Mouse (Mus musculus) CD4-positive, CD25-positive, alpha-beta regulatory T cell, adult 2 months (primary cell): ENCODE data around the gene 6030468B19Rik.
"Not testable (repeated sequence)": the region's sequence is repeated elsewhere in the genome, so short reads cannot be mapped to it uniquely, and the experiment has no call there.

Experiments
- DNase-seq: peaks from one replicate; pipeline ENCODE4 v3.0.0-alpha.2; 2012; ENCODE audit warnings: low read depth, low spot score

Gene 6030468B19Rik

GRCm38 (mm10) chr11:117778851-117779433 is 18.5 kb upstream of the 6030468B19Rik start:
- peak; percentile 41 for DNase-seq

DNA sequence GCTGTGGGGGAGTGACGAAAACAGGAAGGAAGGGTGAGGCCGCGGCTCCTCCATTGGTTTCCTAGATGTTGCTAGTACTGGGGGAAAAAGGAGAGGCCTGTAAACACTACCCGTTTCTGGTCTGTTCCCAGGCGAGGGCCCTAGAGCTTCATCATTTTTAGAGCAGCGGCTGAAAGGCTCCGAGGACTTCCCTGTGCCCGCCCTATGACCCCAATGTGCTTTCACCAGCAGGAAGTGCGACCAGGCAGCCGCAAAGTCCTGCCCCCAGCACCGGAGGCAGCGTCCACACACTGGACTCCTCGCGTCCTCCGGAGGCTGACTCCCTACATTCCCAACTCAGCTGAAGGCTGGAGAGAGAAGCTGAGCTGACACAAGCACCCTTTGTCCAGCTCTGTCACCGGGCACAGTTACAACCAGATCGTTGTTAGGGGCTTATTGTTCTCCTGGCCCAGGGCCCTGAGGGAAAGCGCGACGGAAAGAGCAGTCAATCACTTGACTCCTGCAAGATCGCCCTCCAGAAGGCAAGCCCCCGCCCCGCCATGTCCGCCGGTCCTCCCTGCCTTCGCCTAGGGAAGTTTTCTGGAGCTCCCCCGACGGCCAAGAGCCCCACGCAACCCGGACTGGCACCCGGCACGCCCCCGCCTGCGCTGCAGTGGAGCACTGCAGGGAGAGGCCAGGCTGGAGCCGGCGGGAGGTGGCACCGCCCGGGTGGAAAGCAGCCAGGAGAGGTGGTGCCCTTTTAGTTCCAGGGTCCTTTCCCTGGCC is 17.8 kb upstream of the 6030468B19Rik start:
- peak; percentile 56 for DNase-seq

DNA sequence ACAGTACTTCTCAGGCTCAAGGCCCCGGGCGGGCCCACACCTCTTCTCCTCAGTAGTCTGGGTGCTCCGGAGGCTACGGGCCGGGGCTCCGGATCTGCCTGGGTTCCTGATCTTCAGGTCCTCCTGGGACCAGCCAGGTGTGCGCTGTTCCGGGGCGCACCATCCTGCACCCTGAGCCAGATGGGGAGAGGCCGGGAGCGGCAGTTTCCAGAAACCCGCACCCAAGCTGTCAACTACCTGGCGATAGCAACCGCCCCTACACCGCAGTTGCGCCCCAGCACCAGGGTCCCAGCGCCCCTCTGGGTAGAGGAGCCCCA is 17.3 kb upstream of the 6030468B19Rik start:
- no peak for DNase-seq

- DNase-seq, result peak; percentile 98
Measured at GRCm38 (mm10) chr11:117780582-117781111, 16.8 kb upstream of the 6030468B19Rik start.

DNA sequence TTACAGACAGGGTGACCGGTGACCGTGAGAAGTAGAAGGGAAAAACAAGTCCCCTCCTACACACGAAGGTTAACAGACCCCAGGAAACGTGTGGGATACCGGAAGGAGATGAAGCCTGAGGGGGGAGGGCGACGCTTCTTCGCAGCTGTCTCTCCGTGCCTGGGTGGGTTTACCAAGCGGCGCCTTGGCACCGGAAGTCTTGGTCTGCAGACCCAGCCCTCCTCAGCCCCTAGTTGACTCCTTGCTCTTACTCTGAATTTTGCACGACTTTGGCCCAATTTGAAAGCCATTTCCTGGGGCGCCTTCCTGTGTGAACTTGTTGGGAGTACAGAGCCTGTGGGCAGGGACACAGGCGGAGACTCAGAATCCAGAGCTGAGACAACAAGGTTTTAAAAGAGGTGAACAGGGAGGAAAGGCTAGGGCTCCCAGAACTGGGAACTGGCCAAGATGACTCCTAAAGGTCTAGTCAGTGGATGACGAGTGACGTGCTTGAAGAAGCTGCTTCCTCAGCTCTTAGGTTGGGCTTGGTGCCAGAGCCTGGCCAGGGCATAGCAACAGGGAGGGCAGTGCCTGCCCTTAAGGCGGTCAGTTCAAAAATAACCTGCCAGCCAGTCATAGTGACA is 16.1 kb upstream of the 6030468B19Rik start:
- peak; percentile 78 for DNase-seq

DNA sequence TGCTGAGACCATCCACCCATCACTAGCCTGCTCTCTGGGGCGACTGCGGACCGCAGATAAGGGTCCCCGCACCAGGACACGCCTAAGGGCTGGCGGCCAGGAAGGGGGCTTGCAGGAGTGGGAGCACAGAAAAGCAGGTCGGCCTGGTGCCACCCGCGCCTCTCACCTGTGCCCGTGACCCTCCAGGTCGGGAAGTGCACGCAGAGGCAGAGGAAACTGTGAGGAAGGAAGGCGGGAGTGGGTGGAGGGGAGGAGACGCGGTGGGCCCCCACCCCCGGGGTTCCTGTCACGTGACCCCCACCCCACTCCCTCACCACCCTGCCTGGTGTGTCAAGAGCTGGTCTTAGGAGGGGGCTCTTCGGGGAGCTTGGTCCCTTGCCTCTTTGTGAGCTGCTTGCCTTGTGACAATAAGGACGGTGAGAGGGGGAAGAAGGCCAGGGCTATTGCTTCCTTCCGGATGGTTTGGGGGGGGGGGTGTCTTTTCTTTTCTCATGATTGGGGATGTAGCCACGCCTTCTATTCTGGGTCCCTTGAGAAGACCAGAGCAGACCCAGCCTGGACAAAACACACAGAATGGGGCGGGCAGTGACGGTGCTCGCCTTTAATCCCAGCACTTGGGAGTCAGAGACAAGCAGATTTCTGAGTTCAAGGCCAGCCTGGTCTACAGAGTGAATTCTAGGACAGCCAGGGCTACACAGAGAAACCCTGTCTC is 15.3 kb upstream of the 6030468B19Rik start, which contains the start of the genes Tmc8 and Tmc6:
TSS of gene Tmc8 (plus strand) at position 84 of the 712 bp plus-strand sequence.
TSS of gene Tmc6 (minus strand) at position 206 of the 712 bp plus-strand sequence.
- DNase-seq, result peak; percentile 91

- no peak for DNase-seq
Measured at GRCm38 (mm10) chr11:117782705-117783034, 14.8 kb upstream of the 6030468B19Rik start.

DNA sequence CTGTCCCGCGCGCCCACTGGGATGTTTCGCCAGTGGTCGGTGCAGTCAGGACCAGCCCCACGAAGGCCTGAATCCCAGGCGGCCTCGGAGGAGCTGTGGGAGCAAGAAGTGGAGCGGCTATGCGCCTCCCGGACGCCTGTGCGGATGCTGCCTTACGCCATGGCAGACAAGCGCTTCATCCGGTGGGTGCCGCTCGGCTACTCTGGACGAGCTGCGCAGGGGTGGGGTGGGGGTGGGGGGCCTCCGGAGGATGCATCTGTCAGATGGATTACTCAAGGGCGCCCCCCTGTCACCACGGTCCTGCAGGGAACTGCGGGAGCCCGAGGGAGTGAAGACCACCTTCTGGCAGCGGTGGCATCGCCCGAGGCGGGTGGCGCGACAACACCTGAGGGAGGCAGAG is 14.4 kb upstream of the 6030468B19Rik start:
- peak; percentile 81 for DNase-seq

DNA sequence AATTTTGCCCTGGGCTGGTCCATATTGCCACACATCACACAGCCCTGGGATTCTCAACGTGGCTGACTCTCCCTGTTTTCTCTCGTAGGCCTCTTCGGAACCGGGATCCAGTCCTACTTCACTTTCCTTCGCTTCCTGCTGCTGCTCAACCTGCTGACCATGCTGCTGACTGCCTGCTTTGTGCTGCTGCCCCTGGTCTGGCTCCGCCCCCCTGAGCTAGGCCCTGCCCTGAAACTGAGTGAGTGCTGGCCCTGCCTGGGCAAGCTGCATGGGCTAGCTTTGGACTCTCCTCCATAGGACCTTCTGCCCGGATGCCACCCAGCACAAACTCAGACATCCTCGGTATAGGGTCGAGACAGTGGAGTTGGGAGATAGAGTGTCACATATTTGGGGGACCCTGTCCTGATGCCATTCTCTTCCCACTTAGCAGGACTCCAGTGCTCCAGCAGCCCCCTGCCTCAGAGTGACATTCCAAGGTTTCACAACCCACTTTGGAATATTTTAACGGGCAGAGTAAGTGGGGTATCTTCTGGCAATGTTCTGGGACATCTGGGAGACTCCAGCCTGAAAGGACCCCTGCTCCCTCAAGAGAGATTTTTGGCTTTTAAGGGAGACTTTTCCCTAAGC is 13.7 kb upstream of the 6030468B19Rik start:
- DNase-seq, result peak; percentile 46

DNA sequence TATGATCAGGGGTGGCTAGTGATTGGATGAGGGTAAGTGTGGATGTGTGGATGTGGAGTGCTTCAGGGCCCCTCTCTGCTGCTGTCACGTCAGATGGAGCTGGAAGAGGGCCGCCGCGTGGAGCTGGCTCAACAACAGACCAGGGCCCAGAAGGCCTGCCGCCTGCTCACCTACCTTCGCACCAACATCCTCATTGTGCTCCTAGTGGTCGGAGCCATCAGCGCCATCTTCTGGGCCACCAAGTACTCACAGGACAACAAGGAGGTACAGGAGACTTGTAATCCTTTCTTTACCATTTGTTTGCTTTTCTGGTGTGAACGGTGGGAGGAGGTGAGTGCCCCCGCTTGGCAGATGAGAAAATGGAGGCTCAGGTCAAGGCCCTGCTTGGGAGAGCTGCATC is 11.2 kb upstream of the 6030468B19Rik start:
- DNase-seq, result peak; percentile 87

DNA sequence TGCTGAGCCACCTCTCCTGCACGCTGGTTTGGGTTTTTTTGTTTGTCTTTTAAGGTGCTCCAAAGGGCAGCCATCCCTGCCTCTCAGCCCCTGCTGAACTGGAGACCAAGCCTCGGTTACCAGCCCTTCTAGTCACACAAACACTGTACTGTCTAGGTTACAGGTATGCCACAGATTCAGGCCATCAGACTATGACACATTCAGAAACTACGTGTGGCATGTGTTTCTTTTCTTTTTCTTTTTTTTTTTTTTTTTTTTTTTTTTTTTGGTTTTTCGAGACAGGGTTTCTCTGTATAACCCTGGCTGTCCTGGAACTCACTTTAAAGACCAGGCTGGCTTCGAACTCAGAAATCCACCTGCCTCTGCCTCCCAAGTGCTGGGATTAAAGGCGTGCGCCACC is 9.0 kb upstream of the 6030468B19Rik start:
- not testable (repeated sequence) for DNase-seq

GRCm38 (mm10) chr11:117790286-117790685 is 7.2 kb upstream of the 6030468B19Rik start:
- DNase-seq, result peak; percentile 82

- DNase-seq, result peak; percentile 43
Measured at GRCm38 (mm10) chr11:117790703-117791440, 6.6 kb upstream of the 6030468B19Rik start.

DNA sequence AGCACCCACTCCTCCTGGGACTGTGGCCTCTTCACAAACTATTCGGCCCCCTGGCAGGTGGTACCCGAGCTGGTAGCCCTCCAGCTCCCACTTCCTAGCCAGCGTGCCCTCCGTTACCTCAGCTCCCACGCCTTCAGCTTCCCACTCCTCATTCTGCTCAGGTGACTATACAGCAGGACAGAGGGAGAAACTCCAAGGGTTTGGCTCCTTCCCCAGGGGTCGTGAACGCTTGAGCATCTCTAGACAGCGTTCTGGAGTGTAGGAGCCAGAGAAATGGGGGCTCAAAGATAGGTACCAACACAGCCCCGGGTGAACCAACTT is 6.1 kb upstream of the 6030468B19Rik start:
- no peak for DNase-seq

DNA sequence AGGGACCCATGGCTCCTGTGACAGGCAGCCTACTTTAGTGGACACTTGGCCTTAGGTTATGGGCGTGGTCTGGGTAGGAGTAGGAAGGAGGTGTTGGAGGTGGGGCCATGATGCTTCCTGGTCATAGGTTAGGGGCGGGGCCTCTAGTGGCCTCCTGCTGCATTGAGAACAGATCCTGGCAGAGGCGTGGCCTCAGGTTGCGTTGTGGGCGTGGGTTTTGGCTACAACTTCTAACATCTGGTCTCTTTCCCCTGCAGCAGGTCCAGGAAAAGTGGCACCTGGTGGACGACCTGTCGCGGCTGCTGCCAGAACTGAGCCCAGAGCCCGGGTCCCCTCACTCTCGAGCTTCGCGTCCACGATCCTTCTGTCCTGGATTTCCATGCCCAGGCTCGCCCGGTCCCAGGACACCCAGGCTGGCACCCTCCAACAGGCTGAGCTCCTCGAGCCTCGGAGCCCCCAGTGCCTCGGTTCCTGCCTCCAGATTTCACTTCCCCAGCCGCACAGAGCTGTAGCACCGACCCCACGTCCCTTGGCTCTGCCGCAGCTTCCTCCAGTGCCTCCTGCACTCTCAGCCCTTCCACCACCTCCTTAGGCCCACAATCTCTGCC is 5.1 kb upstream of the 6030468B19Rik start:
- peak; percentile 54 for DNase-seq

DNA sequence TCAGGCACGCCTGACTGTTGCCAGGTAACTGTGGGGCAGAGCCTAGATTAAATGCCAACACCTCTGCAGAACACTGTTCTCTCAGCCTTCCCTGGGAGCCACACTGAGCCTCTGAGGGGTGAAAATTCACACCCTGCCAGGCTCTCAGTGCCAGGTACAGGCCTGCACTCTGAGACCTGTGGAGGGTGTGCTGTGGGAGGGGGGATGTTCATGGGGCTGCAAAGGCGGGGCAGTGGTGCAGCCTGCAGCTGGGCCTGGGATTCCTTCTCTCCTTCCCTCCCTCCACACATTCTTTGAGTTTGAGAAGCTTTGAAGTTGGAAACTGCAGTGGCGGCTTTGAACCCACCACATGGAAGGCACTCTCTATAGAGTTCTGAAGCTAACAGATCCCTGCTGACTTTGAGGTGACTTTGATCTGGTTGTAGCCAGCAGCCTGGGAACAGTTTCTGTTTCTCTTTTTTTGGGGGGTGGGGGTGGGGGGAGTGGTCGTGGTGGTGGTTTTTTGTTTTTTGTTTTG is 3.4 kb upstream of the 6030468B19Rik start:
- peak; percentile 40 for DNase-seq

- no peak for DNase-seq
Measured at GRCm38 (mm10) chr11:117796954-117797353, 506 bp upstream of the 6030468B19Rik start.

DNA sequence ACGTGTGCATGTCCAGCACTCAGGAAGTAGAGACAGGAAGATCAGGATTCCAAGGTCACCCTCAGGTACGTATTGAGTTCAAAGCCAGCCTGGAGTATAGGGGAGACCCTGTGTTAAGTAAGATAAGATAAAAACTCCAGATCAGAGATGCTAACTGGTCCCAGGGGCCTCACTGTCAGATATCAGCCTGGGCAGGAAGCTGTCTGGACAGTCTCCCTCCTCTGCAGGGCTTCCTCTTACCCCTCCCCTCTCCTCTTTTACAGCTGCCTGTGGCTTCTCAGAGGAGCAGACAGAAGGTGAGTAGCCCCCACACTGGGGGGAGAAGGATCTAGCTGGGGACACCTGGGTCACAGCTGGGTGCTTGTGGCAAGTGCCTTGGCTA is 691 bp downstream of the 6030468B19Rik start:
- peak; percentile 55 for DNase-seq

- peak; percentile 66 for DNase-seq
Measured at GRCm38 (mm10) chr11:117799174-117799573, 1.7 kb downstream of the 6030468B19Rik start.

DNA sequence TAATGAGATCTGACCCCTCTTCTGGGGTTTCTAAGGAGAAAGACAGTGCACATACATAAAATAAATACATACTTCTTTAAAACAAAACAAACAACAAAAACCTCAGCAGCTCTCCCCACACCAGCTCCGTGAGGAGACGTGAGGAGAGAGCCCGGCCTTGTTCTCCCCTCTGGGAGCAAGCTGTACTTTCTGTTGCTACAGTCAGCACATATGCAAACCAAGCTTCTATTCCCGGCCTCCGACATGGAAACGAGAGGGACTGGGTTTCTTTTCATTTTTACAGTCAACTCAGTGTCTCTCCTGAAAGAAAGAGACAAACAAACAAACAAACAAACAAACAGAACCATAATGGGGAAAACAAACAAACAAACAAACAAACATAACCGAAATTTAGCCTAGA is 2.6 kb downstream of the 6030468B19Rik start:
- no peak for DNase-seq
